Mouse (Mus musculus): ENCODE data around the gene Hemk1. TPM values are rescaled to one million over a fixed set of nuclear protein-coding genes. Genes with fewer than 3 reads are reported as not detected.

Gene Hemk1
- polyA plus RNA-seq, 1 experiment from 2014 or later, result 12.4 TPM

- Histone ChIP-seq H3K4me2 (replicated peaks) (no peak overlapping the region), H3K36me3 (peaks cover 21% of the 10 kb centered on the region)
These were observed 39.3 kb downstream of the Hemk1 start for GRCm38 (mm10) chr9:107298876-107299275.

DNA sequence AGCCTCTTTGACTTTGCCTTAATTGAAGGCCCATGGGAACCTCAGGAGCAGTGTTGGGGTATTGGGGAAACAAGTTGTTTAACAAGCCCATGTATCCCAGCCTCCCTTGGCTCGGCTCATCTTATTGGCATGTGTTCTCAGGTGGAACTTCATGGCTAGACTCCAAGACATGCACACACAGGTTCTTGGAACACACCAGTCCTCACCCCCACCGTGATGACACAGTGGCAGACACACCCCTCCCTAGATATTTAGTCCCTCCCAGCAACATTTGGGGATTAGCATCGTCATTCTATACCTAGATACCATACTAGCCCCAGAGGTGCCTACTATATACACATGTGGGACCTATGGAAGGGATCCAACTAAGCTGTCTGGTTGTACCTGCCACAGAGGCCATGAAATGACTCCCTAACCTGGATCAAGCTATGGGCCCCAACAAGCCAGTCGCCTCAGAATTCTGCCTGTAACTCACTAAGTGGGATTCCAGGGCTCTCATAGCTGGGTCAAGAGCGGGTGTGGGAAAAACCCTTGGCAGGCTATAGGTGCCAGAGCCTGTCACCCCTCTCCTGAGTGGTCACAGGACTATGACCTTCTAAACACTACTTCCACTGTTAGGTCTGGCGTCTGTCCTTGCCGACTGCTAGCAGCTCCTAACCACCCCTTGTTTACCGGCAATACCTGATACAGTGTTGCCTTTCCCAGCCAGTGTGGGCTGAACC, 39.9 kb downstream of the Hemk1 start:
- no peak for ATAC-seq (ENCODE audit: insufficient number of reproducible peaks, insufficient read depth, low FRiP score, low TSS enrichment)
- Histone ChIP-seq H3K4me3 (peak overlapping the region; percentile 60; the same call in 1 of the 2 replicates), H3K9me3 (no peaks in the 10 kb centered on the region), H3K4me1 (peaks cover 17% of the 10 kb centered on the region; the same call in 1 of the 2 replicates), H3K4me2 (replicated peaks) (peak overlapping the region; percentile 64), H3K27ac (no peak overlapping the region), H3K27me3 (no peaks in the 10 kb centered on the region), H3K9ac (no peak overlapping the region), H3K36me3 (peaks cover 21% of the 10 kb centered on the region)
- WGBS, result 81% methylated on average over 8 of the region's 8 CpGs

More at GRCm38 (mm10) chr9:107298876-107299275, 39.3 kb downstream of the Hemk1 start:
- H3K9me3 ChIP-seq, result no peaks in the 10 kb centered on the region
- no peak overlapping the region for H3K9ac ChIP-seq
- WGBS, result 77% methylated on average over 6 of the region's 6 CpGs
- H3K27ac ChIP-seq, result no peak overlapping the region
- peaks cover 17% of the 10 kb centered on the region; the same call in 1 of the 2 replicates for H3K4me1 ChIP-seq
- H3K27me3 ChIP-seq, result no peaks in the 10 kb centered on the region
- no peak for ATAC-seq (ENCODE audit: insufficient number of reproducible peaks, insufficient read depth, low FRiP score, low TSS enrichment)
- no peak overlapping the region for H3K4me3 ChIP-seq

- Histone ChIP-seq H3K4me1 (peaks cover 17% of the 10 kb centered on the region; the same call in 1 of the 2 replicates), H3K4me2 (replicated peaks) (peak overlapping the region; percentile 64), H3K9ac (0 out of 2 replicates have a peak overlapping the region, but pooled peaks have one; percentile 63), H3K27me3 (no peaks in the 10 kb centered on the region), H3K4me3 (peak overlapping the region; percentile 60), H3K27ac (no peak overlapping the region), H3K36me3 (peaks cover 21% of the 10 kb centered on the region), H3K9me3 (no peaks in the 10 kb centered on the region)
- 88% methylated on average over 4 of the region's 4 CpGs for WGBS
- ATAC-seq (ENCODE audit: insufficient number of reproducible peaks, insufficient read depth, low FRiP score, low TSS enrichment), result no peak
These were observed 40.5 kb downstream of the Hemk1 start for GRCm38 (mm10) chr9:107297658-107298057.

- Histone ChIP-seq H3K4me3 (peak overlapping the region; percentile 60), H3K4me2 (replicated peaks) (peak overlapping the region; percentile 64), H3K27ac (peak overlapping the region; percentile 54; the same call in 1 of the 2 replicates), H3K27me3 (no peaks in the 10 kb centered on the region), H3K9ac (peak overlapping the region; percentile 63), H3K4me1 (peaks cover 17% of the 10 kb centered on the region; the same call in 1 of the 2 replicates), H3K9me3 (no peaks in the 10 kb centered on the region), H3K36me3 (peaks cover 19% of the 10 kb centered on the region)
- ATAC-seq (ENCODE audit: insufficient number of reproducible peaks, insufficient read depth, low FRiP score, low TSS enrichment), result no peak
- 8% methylated on average over 16 of the region's 16 CpGs for WGBS
These were observed 41.1 kb downstream of the Hemk1 start for GRCm38 (mm10) chr9:107297059-107297458.

DNA sequence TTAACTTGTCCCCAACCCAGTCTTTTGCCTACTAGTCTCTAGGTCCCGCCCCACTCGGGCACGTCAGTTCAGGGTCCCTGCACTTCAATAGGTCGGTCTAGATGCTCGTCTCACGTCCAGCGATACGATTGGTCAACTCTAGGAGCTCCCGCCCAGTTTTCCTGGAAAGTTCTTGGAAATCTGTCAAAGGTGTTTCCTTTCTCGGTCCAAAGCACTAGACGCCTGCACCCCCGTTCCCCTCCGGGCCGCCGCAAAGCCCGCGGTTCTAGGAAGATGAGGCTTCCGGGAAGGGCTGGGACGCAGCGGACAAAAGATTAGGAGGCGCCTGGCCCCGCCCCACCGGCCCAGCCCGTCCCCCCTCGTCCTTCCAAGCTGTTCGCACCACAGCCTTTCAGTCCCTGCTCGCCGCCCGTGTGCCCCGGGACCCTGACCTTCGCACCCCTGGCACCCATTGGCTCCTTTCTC, 41.6 kb downstream of the Hemk1 start:
- Histone ChIP-seq H3K27me3 (no peaks in the 10 kb centered on the region), H3K4me2 (replicated peaks) (peak overlapping the region; percentile 64), H3K9me3 (no peaks in the 10 kb centered on the region), H3K4me3 (peak overlapping the region; percentile 60), H3K9ac (peak overlapping the region; percentile 63), H3K27ac (peak overlapping the region; percentile 54), H3K36me3 (peaks cover 14% of the 10 kb centered on the region), H3K4me1 (peaks cover 17% of the 10 kb centered on the region; the same call in 1 of the 2 replicates)
- under 1% methylated on average over 31 of the region's 31 CpGs for WGBS
- peak; percentile 95 for ATAC-seq (ENCODE audit: insufficient number of reproducible peaks, insufficient read depth, low FRiP score, low TSS enrichment)

GRCm38 (mm10) chr9:107296041-107296440, 42.1 kb downstream of the Hemk1 start:
- Histone ChIP-seq H3K27ac (no peak overlapping the region), H3K9me3 (no peaks in the 10 kb centered on the region), H3K36me3 (peaks cover 9% of the 10 kb centered on the region), H3K4me1 (peaks cover 17% of the 10 kb centered on the region; the same call in 1 of the 2 replicates), H3K27me3 (no peaks in the 10 kb centered on the region), H3K9ac (peak overlapping the region; percentile 17; the same call in 1 of the 2 replicates), H3K4me3 (peak overlapping the region; percentile 60), H3K4me2 (replicated peaks) (peak overlapping the region; percentile 64)
- 3% methylated on average over 14 of the region's 14 CpGs for WGBS
- peak; percentile 16; the same call in 1 of the 2 replicates for ATAC-seq (ENCODE audit: insufficient number of reproducible peaks, insufficient read depth, low FRiP score, low TSS enrichment)

GRCm38 (mm10) chr9:107296016-107296040, 42.3 kb downstream of the Hemk1 start, which contains the start of gene Cish:
Gene Cish (plus strand): TSS chr9:107296026.
- peak within 1 kb of the TSS; percentile 60 for H3K4me3 ChIP-seq
- H3K4me1 ChIP-seq, result peaks cover 17% of the 10 kb centered on the region; the same call in 1 of the 2 replicates
- no peak for ATAC-seq (ENCODE audit: insufficient number of reproducible peaks, insufficient read depth, low FRiP score, low TSS enrichment)
- peak within 1 kb of the TSS; percentile 63 for H3K9ac ChIP-seq
- H3K27me3 ChIP-seq, result no peaks in the 10 kb centered on the region
- peak within 1 kb of the TSS; percentile 64 for H3K4me2 ChIP-seq (replicated peaks)
- peaks cover 7% of the 10 kb centered on the region for H3K36me3 ChIP-seq
- no peaks in the 10 kb centered on the region for H3K9me3 ChIP-seq
- H3K27ac ChIP-seq, result peak within 1 kb of the TSS; percentile 54

- Histone ChIP-seq H3K4me1 (peaks cover 17% of the 10 kb centered on the region; the same call in 1 of the 2 replicates), H3K9me3 (no peaks in the 10 kb centered on the region), H3K36me3 (peaks cover 4% of the 10 kb centered on the region), H3K27ac (no peak overlapping the region), H3K9ac (no peak overlapping the region), H3K4me2 (replicated peaks) (no peak overlapping the region), H3K27me3 (no peaks in the 10 kb centered on the region), H3K4me3 (no peak overlapping the region)
- WGBS, result 72% methylated on average over 4 of the region's 4 CpGs
- no peak for ATAC-seq (ENCODE audit: insufficient number of reproducible peaks, insufficient read depth, low FRiP score, low TSS enrichment)
These were observed 42.5 kb downstream of the Hemk1 start for GRCm38 (mm10) chr9:107295616-107296015.

- no peak overlapping the region for H3K27ac ChIP-seq
- no peak overlapping the region for H3K4me3 ChIP-seq
- no peaks in the 10 kb centered on the region for H3K27me3 ChIP-seq
- no peak overlapping the region for H3K9ac ChIP-seq
- H3K9me3 ChIP-seq, result no peaks in the 10 kb centered on the region
- no peaks in the 10 kb centered on the region for H3K36me3 ChIP-seq
- ATAC-seq (ENCODE audit: insufficient number of reproducible peaks, insufficient read depth, low FRiP score, low TSS enrichment), result no peak
- H3K4me1 ChIP-seq, result peaks cover 23% of the 10 kb centered on the region
- no peak overlapping the region for H3K4me2 ChIP-seq (replicated peaks)
- WGBS, result 6% methylated on average over 6 of the region's 6 CpGs
These were observed 43.9 kb downstream of the Hemk1 start for GRCm38 (mm10) chr9:107294249-107294648.

- no peak overlapping the region for H3K9ac ChIP-seq
- H3K9me3 ChIP-seq, result no peaks in the 10 kb centered on the region
- H3K27ac ChIP-seq, result no peak overlapping the region
- WGBS, result 27% methylated on average over 10 of the region's 10 CpGs
- no peaks in the 10 kb centered on the region for H3K36me3 ChIP-seq
- no peak overlapping the region for H3K4me3 ChIP-seq
- peaks cover 10% of the 10 kb centered on the region for H3K4me1 ChIP-seq
- no peak for ATAC-seq (ENCODE audit: insufficient number of reproducible peaks, insufficient read depth, low FRiP score, low TSS enrichment)
- no peaks in the 10 kb centered on the region for H3K27me3 ChIP-seq
- H3K4me2 ChIP-seq (replicated peaks), result no peak overlapping the region
These were observed 47.3 kb downstream of the Hemk1 start for GRCm38 (mm10) chr9:107290897-107291296.

- H3K27ac ChIP-seq, result no peak within 1 kb of the TSS
- peaks cover 10% of the 10 kb centered on the region for H3K4me1 ChIP-seq
- H3K4me3 ChIP-seq, result peak within 1 kb of the TSS; percentile 46
- no peaks in the 10 kb centered on the region for H3K9me3 ChIP-seq
- H3K9ac ChIP-seq, result peak within 1 kb of the TSS; percentile 49
- WGBS, result 2% methylated on average over 49 of the region's 49 CpGs
- no peaks in the 10 kb centered on the region for H3K27me3 ChIP-seq
- peak; percentile 54; the same call in 1 of the 2 replicates for ATAC-seq (ENCODE audit: insufficient number of reproducible peaks, insufficient read depth, low FRiP score, low TSS enrichment)
- H3K4me2 ChIP-seq (replicated peaks), result peak within 1 kb of the TSS; percentile 81
- no peaks in the 10 kb centered on the region for H3K36me3 ChIP-seq
These were observed 48.7 kb downstream of the Hemk1 start, which contains the start of gene Mapkapk3 for GRCm38 (mm10) chr9:107289211-107290076. Gene Mapkapk3 (minus strand): TSS chr9:107289877.
